Mouse (Mus musculus): ENCODE data around the gene Hlcs.
"Not testable (repeated sequence)": the region's sequence is repeated elsewhere in the genome, so short reads cannot be mapped to it uniquely, and the experiment has no call there.

Gene Hlcs

GRCm38 (mm10) chr16:94313229-94314030 lies at the start of gene Hlcs:
Gene Hlcs, minus strand, starts transcription at chr16:94313571.
- DNase-seq = peak; percentile 98 to 99

DNA sequence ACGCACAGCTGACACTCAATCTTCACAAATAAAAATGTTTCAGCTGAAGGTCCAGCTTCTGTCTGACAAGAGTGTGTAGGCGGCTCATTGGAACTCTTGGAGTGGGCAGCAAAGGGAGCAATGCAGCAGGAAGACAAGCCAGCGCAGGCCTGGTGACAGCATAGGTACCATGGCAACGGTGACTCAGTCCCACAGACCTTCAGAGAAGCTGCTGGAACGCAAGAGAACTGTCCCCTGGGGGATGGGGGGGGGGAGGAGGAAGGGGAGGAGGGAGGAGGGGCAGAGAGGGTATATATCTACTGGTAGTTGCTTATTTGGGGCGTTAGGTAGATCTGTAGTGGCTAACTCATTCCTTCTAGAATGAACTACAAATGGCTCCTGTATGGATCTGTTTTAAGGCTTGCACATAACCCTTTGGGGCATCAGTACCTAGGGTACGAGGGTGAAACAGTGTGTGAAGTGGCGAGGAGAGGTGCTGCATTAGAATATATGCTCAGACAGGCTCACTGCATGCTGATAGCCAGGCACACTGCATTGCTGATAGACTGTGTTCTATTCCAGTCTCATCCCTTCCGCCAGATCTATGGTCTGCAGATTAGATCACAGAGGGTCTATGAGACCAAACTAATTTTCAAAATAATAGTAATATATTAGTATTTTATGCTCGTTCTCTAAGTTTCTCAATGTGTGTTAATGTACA lies 49.0 kb upstream of the Hlcs start:
- DNase-seq = peak; percentile 33 to 52

DNA sequence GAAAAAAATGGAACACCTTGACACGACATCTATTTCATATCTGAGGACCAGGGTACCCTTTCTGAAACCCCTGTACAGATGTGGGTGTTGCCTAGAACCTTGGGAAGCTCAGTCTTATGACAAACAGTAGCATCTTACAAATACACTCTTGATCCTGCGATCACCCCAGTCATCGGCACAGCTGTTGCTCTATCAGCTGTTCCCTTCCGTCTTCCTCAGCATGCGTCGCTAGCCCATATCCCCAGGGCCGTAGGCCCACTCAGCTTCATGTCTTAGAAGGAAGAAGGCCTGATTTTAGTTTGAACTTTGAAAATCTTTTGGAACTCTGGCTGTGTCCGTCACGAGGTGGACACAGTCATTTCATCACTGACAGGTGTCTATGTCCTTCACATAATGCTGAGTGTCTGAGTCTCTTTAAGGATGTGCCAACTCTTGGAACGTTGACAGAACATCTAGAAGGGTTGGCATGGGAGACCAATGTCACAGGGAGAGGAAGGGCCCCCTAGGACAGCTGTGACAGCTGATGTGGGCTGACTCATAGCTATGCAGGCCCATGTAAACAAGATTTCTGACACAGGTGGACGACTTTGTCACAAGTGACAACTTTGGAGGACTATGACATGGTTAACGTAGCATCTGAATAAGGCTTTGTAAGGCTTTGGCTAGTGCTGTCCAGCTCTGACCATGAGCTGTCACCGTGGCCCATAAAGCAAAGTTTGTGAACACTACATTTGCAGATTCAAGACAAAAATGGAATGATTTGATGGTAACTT lies 47.4 kb upstream of the Hlcs start:
- no peak for DNase-seq

GRCm38 (mm10) chr16:94358091-94358490 lies 44.7 kb upstream of the Hlcs start:
- no peak for DNase-seq

GRCm38 (mm10) chr16:94356776-94357494 lies 43.6 kb upstream of the Hlcs start:
- DNase-seq = no peak

DNA sequence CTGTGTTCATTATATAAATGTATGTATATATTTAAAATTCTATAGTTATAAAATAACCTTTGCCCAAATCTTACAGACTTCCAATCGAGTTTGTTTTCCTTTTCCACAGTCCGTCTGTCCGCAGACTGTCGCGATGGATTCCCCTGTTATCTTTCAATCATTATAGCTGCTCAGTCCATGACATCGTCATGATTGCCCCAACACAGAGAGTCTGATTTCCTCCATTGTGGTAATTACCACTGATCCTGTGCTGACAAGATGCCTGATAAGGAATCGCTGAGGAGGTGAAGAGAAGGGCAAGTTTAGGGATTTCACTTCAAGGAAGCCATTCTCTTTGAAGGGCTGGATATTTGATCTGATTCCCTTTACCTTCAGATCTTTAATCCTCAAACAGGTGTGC lies 42.7 kb upstream of the Hlcs start:
- no peak for DNase-seq

DNA sequence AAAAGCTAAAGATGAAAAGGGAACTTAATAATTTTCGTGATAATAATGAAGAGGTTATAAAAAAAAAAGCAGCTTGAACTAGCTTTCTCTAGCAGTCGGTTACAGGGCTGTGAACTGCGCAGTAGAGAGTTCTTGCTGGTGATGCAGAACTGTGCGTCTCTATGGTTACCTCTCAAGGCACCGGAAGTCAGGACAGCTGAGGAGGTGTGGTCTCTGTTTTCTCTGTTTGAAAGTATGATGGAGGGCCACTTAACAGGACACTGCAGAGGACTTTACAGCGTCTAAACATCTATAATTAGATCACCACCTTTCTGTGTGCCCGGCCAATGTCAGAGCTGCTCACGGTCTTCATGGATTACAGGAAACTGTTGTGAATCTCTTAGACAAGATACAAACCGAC lies 41.1 kb upstream of the Hlcs start:
- DNase-seq = no peak

- no peak for DNase-seq
Measured at GRCm38 (mm10) chr16:94350287-94350677, 36.9 kb upstream of the Hlcs start.

DNA sequence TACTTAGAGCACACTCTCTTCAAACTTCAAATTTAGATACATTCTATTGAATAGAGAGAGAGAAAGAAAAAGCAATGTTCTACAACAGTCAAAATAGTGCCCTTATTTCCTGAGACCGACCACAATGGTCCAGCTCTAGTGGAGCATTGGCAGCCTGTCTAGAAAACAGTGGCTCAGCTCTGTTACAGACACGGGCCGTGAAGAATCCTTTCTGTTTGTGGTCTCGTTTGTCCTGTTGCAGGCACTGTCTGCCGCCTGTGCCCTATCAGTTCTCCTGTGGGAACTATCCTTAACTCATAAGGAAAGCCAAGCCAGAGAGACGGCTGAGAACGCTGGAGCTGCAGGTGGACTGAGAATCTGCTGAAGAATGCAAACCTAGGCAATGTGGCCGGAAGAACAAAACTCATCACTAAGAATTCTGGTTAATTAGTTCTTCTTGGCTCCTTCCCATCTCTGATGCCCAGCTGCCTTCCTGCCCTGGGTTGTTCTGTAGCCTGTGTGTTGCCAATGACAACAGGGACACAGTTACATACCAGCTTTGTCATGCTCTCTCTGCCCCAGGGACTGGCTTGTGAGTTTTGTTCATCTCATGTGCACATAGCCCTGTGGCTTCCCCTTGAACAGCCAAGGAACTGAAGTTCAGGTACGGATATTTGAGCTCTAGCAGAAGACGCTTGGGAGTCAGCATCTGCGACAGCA lies 36.4 kb upstream of the Hlcs start:
- no peak for DNase-seq

GRCm38 (mm10) chr16:94348779-94349178 lies 35.4 kb upstream of the Hlcs start:
- DNase-seq = no peak

GRCm38 (mm10) chr16:94347080-94347731 lies 33.8 kb upstream of the Hlcs start:
- DNase-seq = no peak

DNA sequence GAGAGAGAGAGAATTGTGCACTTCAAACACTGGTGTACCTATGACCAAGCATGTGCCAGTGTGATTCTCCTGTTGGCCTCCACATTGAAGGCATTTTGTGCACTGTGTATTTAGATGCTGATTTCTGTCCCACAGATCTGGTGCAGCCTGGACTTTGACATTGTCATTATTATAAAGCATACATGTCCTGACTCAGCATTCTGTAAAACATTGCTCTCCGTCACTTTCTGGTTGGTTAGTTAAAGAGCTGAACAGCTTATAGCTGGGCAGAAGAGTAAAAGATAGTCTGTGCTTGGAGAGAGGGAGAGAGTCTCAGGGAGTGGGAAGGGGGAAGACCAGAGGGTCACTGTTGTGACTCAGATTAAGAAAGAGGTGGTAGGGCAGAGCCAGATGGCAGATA lies 32.4 kb upstream of the Hlcs start:
- DNase-seq = no peak

DNA sequence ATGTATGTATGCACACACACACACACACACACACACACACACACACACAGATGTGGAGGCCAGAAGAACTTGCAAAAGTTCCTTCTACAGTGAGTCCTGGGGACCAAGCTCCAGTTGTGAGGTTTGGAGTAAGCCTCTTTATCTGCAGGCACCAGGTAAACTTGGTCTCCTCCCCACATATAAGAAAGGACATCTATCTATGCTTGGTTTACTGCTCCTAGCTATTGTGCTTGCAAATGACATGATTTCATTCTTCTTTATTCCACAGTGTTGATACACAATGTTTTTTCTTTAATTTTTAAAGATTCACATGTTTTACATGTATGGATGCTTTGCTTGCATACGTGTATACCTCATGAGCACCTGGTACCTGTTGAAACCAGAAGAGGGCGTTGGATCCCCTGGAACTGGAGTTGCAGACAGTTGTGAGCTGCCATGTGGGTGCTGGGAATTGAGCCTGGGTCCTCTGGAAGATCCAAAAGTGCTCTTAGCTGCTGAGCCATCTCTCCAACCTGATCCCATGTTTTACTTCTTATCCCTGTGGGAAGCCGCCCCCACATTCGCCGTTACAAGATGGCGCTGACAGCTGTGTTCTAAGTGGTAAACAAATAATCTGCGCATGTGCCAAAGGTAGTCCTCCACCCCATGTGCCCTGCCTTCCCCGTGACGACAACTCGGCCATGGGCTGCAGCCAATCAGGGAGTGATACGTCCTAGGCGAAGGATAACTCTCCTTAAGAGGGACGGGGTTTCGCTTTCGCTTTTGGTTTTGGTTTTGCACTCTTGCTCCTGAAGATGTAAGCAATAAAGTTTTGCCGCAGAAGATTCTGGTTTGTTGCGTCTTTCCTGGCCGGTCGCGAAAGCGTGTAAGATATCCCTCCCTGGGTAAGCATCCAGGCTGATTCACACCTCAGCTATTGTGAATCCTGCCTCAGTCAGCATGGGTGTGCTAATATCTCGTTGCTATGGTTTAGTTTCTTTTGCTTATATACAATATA lies 26.1 kb upstream of the Hlcs start:
- DNase-seq = not testable (repeated sequence)

DNA sequence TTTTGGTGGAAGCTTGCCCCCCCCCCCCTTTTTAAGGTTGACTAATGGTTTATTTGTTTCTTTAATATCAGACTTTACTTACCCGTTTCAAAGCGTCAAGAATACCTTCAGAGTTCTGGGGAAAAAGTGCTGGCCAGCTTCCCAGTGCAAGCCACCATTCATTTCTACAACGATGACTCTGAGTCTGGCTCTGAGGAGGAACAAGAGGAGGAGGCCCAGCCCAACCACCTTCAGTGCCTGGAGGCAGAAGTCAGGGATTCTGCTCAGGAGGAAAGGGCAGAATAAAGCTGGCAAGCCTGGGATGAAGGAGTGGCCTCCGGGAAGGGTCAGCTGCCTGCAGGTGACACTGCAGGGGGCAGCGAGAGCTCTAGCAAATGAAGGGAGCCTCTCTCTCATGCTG lies 22.3 kb upstream of the Hlcs start:
- no peak for DNase-seq

- peak; percentile 56 to 80 for DNase-seq
Measured at GRCm38 (mm10) chr16:94331886-94332252, 18.5 kb upstream of the Hlcs start.

DNA sequence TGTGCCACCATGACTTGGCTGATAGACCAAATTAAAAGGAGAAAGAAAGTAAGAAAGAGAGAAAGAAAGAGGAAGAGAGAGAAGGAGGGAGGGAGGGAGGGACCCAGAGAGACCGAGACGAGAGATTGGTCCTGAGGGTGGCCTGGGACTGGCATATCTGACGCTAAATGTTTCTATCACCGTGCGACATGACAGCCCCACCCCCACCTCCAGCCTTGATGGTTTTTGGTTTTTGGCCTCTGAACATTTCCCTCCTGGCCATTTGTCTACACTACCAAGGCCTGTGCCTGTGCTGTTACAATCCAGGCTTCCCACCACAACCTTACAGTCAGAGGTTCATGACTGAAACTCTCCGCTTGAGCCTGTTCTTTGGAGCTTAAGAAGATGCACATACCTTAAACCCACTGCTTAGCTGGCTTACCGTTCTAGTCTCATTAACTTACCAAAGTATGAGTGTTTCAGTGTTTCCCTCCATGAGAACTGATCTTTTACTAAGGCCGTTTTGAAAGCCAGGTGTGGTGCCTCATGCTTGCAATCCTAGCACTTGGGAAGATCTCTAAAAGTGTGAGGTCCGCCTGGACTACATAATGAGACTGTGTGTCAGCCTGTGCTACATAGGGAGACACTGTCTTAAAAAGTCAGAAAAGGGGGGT lies 18.0 kb upstream of the Hlcs start:
- no peak for DNase-seq

DNA sequence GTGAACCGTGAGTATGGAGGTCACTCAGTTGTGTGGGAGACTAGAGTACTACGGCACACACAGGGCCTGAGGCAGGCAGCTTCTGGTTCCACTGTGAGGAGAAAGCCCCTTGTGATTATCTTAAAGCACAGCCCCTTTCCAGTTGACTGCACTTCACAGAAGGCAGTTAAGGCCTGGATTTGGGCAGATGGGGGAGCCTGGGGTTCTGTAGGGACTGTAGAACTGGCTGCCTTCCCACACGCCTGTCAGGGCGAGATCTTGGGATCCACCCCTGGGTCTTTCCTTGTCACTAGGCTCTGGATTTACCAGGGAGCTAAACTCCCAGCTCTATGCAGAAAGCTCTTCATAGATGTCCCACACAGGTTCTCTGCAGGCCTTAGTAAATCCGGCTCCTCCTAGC lies 17.1 kb upstream of the Hlcs start:
- DNase-seq = no peak

- DNase-seq = peak in 1 of 2 experiments; percentile 18
Measured at GRCm38 (mm10) chr16:94328881-94329867, 15.8 kb upstream of the Hlcs start.

All from lung, postnatal 4 days (tissue).